Mouse (Mus musculus) limb, embryonic 10.5 days (tissue): ENCODE measurements around the gene C1rl. TPM values are rescaled to one million over a fixed set of nuclear protein-coding genes. Genes with fewer than 3 reads are reported as not detected.
"Not testable (repeated sequence)": the region's sequence is repeated elsewhere in the genome, so short reads cannot be mapped to it uniquely, and the experiment has no call there.

Source experiments
- DNase-seq: peaks from one replicate; pipeline ENCODE4 v3.0.0-alpha.2; 2017; ENCODE audit warnings: low spot score
- H3K27ac ChIP-seq: fragments of 300-500 bp; sonication (generic); 2 replicates; pipeline ENCODE4 v1.5.1; 2016; ENCODE audit warnings: mild to moderate bottlenecking
- H3K27me3 ChIP-seq: fragments of 300-500 bp; sonication (generic); 2 replicates; pipeline ENCODE4 v1.6.1; 2016; ENCODE audit warnings: low read depth, mild to moderate bottlenecking; ENCODE audit not compliant: poor library complexity, severe bottlenecking
- H3K36me3 ChIP-seq: fragments of 300-500 bp; sonication (generic); 2 replicates; pipeline ENCODE4 v1.6.1; 2016; ENCODE audit warnings: mild to moderate bottlenecking, moderate library complexity
- H3K4me1 ChIP-seq: fragments of 300-500 bp; sonication (generic); 2 replicates; pipeline ENCODE4 v1.6.1; 2016
- H3K4me3 ChIP-seq: fragments of 300-500 bp; sonication (generic); 2 replicates; pipeline ENCODE4 v1.5.1; 2016; ENCODE audit warnings: mild to moderate bottlenecking, moderate library complexity
- H3K9me3 ChIP-seq: fragments of 300-500 bp; sonication (generic); replicated peaks from 2 replicates; pipeline ENCODE4 v1.6.1; 2016; ENCODE audit warnings: mild to moderate bottlenecking
- WGBS: fragments of 180-500 bp; shearing (Covaris S2); methylation state at CpG from one replicate; pipeline ENCODE4 v1.1.7; 2016; 5-methylcytosine and 5-hydroxymethylcytosine counted together
- polyA plus RNA-seq: library from polyadenylated mRNA; unstranded; fragments of >200 nt; fragmentation: Nextera tagmentation; extraction: Ambion mirVana; gene quantifications from 2 replicates; pipeline ENCODE4 v1.2.1, GENCODE M21; 2016

The C1rl gene
- polyA plus RNA-seq, 1 experiment from 2014 or later = 0.84 TPM

DNA sequence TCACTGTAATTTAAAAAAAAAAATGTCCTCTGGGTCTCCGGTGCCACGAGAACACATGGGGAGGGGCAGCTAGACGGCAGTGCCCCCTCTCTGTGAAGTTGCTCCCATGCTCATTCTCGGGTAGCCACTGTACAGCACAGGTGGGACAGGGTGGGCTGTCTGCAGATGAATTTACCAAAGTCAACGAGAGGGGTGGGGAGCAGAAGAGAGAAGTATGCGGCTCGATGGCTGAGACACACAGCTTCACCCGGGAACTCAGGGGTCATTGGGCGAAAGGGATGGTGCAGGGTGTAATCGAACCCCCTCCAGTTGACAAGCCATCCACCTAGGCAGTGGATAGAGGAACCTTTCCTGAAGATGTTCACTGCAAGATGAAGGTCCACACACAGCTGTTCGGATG lies 16.1 kb upstream of the C1rl start:
- no peaks in the 10 kb centered on the region for H3K9me3 ChIP-seq
- no peaks in the 10 kb centered on the region for H3K27me3 ChIP-seq
- H3K27ac ChIP-seq = no peak overlapping the region
- H3K4me1 ChIP-seq = no peaks in the 10 kb centered on the region
- 91% methylated on average over 11 of the region's 11 CpGs for WGBS
- no peak for DNase-seq
- H3K36me3 ChIP-seq = no peaks in the 10 kb centered on the region
- no peak overlapping the region for H3K4me3 ChIP-seq

- Histone ChIP-seq H3K36me3 (no peaks in the 10 kb centered on the region), H3K4me3 (no peak overlapping the region), H3K9me3 (no peaks in the 10 kb centered on the region), H3K27ac (no peak overlapping the region), H3K27me3 (no peaks in the 10 kb centered on the region), H3K4me1 (no peaks in the 10 kb centered on the region)
- 82% methylated on average over 5 of the region's 5 CpGs for WGBS
- DNase-seq = no peak
These were observed 15.7 kb upstream of the C1rl start for GRCm38 (mm10) chr6:124477221-124477655.

DNA sequence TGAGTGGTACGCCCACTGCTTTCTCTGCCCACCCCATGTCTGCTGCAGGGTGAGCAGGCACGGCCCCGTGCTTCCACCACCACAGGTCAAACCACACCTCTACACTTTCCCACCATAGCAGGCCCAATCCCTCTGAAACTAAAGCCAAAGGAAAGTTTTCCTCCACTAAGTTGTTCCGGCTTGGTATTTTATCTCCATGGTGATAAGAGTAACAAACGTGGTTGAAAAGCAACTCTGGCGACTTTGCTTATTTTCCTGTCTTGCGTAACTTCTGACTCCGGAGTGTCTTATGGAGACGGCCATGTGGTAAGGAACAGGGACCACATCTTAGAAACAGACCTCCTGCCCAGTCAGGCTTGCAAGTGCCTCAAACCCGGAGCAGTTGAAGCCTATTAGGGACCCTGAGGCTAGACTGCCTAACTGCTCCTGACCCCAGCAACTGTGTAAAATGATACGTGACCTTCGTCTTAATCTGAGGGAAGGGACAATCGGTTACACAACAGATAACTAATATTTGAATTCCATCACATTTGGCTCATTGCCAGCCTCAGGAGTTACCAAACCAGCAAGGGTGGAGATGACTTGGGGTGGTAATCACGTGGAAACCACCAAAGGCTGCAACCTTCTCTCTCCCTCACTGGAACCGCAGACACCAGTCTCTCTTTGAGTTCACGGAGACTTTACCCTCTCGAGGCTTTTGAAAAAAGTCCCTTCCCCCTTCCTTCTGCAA lies 14.8 kb upstream of the C1rl start:
- no peaks in the 10 kb centered on the region for H3K36me3 ChIP-seq

GRCm38 (mm10) chr6:124478874-124479572 lies 13.9 kb upstream of the C1rl start:
- no peaks in the 10 kb centered on the region for H3K9me3 ChIP-seq
- DNase-seq = no peak
- no peaks in the 10 kb centered on the region for H3K4me1 ChIP-seq
- no peaks in the 10 kb centered on the region for H3K36me3 ChIP-seq
- no peaks in the 10 kb centered on the region for H3K27me3 ChIP-seq
- no peak overlapping the region for H3K27ac ChIP-seq
- H3K4me3 ChIP-seq = no peak overlapping the region
- 85% methylated on average over 3 of the region's 3 CpGs for WGBS

More for the DNA sequence above, 14.8 kb upstream of the C1rl start:
- Histone ChIP-seq H3K9me3 (no peaks in the 10 kb centered on the region), H3K4me3 (no peak overlapping the region), H3K4me1 (no peaks in the 10 kb centered on the region), H3K27ac (no peak overlapping the region), H3K27me3 (no peaks in the 10 kb centered on the region)
- WGBS = 79% methylated on average over 17 of the region's 17 CpGs
- DNase-seq = no peak

- no peaks in the 10 kb centered on the region for H3K27me3 ChIP-seq
- H3K4me1 ChIP-seq = no peaks in the 10 kb centered on the region
- no peaks in the 10 kb centered on the region for H3K36me3 ChIP-seq
- DNase-seq = no peak
- H3K27ac ChIP-seq = no peak overlapping the region
- H3K9me3 ChIP-seq = no peaks in the 10 kb centered on the region
- no peak overlapping the region for H3K4me3 ChIP-seq
- 92% methylated on average over 3 of the region's 3 CpGs for WGBS
These were observed 13.4 kb upstream of the C1rl start for GRCm38 (mm10) chr6:124479573-124479930.

- Histone ChIP-seq H3K9me3 (no peaks in the 10 kb centered on the region), H3K4me1 (no peaks in the 10 kb centered on the region), H3K27ac (no peak overlapping the region), H3K4me3 (no peak overlapping the region), H3K27me3 (no peaks in the 10 kb centered on the region), H3K36me3 (no peaks in the 10 kb centered on the region)
- WGBS = 57% methylated on average over 4 of the region's 4 CpGs
- DNase-seq = no peak
These were observed 12.6 kb upstream of the C1rl start for GRCm38 (mm10) chr6:124480295-124480694.

DNA sequence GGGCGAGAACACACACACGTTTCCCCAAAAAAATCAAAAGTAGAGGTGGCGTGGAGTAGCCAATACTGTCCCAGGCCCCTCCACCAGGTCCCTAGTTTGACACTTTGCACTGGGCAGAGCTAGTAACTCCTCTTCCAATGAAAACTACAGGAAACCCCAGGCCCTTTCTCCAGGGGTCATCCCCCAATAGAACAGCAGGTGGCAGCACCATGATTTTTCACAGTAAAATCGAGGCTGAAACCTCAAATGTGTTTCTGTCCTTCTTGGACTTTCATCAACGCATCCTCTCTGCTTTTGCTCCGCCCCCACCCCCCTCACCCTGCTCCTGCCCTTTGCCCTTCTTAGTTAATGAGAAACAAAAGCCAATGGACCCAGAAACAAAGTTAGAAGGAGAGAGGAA lies 11.3 kb upstream of the C1rl start:
- no peaks in the 10 kb centered on the region for H3K27me3 ChIP-seq
- H3K9me3 ChIP-seq = no peaks in the 10 kb centered on the region
- 25% methylated on average over 6 of the region's 6 CpGs for WGBS
- H3K4me1 ChIP-seq = no peaks in the 10 kb centered on the region
- H3K4me3 ChIP-seq = no peak overlapping the region
- H3K27ac ChIP-seq = no peak overlapping the region
- DNase-seq = peak; percentile 65
- H3K36me3 ChIP-seq = no peaks in the 10 kb centered on the region

DNA sequence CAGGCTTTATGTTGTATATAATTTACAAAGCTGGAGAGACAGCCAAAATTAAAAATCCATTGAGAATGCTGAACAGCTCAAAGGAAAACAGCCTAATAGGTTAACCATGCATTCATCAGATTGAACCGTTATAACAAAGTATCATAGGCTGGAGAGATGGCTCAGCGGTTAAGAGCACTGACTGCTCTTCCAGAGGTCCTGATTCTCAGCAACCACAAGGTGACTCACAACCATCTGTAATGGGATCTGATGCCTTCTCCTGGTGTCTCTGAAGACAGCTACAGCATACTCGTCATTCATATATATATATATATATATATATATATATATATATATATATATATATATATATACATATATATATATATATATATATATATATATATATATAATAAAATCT lies 9.1 kb upstream of the C1rl start:
- H3K9me3 ChIP-seq, H3K27ac ChIP-seq, DNase-seq, H3K36me3 ChIP-seq, H3K27me3 ChIP-seq, H3K4me3 ChIP-seq, H3K4me1 ChIP-seq: not testable (repeated sequence)
- 82% methylated on average over 3 of the region's 3 CpGs for WGBS

DNA sequence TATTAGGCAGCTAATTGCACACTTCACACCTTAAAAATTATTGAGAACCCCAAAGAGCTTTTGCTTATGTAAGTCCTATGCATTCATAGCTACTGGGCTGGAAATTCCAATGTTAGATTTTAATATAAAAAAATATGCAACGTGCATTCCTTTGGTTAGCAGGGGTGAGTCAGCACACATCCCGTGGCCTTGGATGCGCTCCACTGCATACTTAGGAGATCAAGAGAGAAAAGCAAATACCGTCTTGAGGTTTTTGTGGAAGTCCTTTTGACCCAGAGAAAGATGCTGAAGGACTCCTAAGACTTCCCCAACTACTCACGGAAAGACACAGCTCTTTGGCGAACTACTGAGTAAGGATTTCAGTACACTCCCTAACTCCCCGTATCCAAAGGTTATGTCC lies 8.1 kb upstream of the C1rl start:
- H3K36me3 ChIP-seq = no peaks in the 10 kb centered on the region
- DNase-seq = no peak
- H3K27ac ChIP-seq = no peak overlapping the region
- whole genome bisulfite sequencing = 92% methylated on average over 7 of the region's 7 CpGs
- H3K9me3 ChIP-seq = no peaks in the 10 kb centered on the region
- H3K27me3 ChIP-seq = no peaks in the 10 kb centered on the region
- H3K4me1 ChIP-seq = no peaks in the 10 kb centered on the region
- no peak overlapping the region for H3K4me3 ChIP-seq

GRCm38 (mm10) chr6:124485414-124486144 lies 7.3 kb upstream of the C1rl start:
- no peaks in the 10 kb centered on the region for H3K27me3 ChIP-seq
- no peak overlapping the region for H3K27ac ChIP-seq
- no peak for DNase-seq
- WGBS = 40% methylated on average over 21 of the region's 21 CpGs
- no peaks in the 10 kb centered on the region for H3K4me1 ChIP-seq
- H3K4me3 ChIP-seq = peak overlapping the region; percentile 19; the same call in 1 of the 2 replicates
- H3K9me3 ChIP-seq = no peaks in the 10 kb centered on the region
- no peaks in the 10 kb centered on the region for H3K36me3 ChIP-seq

DNA sequence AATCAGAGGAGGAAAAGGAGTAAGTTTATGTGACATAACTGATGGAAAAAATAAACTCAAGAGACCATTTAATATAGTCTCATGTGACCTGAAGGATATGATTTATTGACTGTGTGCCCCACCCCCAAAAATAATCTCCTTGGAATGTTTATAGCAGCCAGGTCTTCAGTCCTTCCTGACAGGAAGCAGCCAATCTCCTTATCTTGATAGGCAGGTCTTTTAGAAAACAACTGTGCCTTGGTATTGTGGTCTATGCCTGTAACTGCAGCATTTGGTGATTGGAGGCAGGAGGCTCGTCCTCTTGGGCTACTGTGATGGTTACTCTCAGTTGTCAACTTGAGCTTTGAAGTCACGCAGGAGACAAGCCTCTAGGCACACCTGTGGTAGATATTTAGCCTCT lies 5.4 kb upstream of the C1rl start:
- no peaks in the 10 kb centered on the region for H3K36me3 ChIP-seq
- no peaks in the 10 kb centered on the region for H3K27me3 ChIP-seq
- no peak overlapping the region for H3K4me3 ChIP-seq
- H3K27ac ChIP-seq = no peak overlapping the region
- DNase-seq = no peak
- no peaks in the 10 kb centered on the region for H3K9me3 ChIP-seq
- 49% methylated on average over 2 of the region's 2 CpGs for WGBS
- H3K4me1 ChIP-seq = no peaks in the 10 kb centered on the region

DNA sequence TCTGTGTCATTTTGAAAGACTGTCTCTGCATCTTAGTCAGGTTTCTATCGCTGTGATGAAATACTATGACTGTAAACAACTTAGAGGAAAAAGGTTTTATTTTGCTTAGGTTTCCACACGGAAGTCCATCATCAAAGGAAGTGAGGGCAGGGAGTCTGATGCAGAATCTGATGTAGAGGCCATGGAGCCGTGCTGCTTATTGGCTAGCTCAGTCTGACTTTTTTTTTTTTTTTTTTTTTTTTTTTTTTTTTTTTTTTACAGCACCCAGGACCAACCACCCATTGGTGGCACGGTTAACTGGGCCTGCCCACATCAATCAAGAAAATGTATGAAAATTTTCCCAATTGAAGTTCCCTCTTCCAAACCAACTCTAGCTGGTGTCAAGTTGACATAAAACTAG lies 4.0 kb upstream of the C1rl start:
- H3K27ac ChIP-seq = no peak overlapping the region
- DNase-seq = no peak
- H3K36me3 ChIP-seq = no peaks in the 10 kb centered on the region
- H3K4me1 ChIP-seq = peaks cover 8% of the 10 kb centered on the region; the same call in 1 of the 2 replicates
- no peaks in the 10 kb centered on the region for H3K9me3 ChIP-seq
- H3K27me3 ChIP-seq = no peaks in the 10 kb centered on the region
- 83% methylated on average over 4 of the region's 4 CpGs for WGBS
- no peak overlapping the region for H3K4me3 ChIP-seq

DNA sequence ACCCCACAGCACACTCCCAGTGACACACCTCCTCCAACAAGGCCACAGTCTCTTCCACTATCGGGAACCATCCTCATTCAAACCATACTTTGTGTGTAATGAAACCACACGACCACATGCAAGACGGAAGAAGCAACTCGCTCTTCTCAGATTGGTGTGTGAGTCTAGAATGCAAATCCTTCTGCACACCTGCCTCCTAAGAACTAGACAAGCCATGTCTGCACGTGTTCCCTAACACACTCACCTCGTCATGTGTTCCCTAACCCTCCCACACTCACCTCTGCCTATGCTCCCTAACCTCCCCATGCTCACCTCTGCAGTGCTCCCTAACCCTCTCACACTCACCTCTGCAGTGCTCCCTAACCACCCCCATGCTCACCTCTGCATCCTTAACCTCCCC lies 1.5 kb upstream of the C1rl start:
- no peaks in the 10 kb centered on the region for H3K36me3 ChIP-seq
- H3K27ac ChIP-seq = no peak overlapping the region
- no peaks in the 10 kb centered on the region for H3K27me3 ChIP-seq
- WGBS = 85% methylated on average over 6 of the region's 6 CpGs
- peaks cover 9% of the 10 kb centered on the region; the same call in 1 of the 2 replicates for H3K4me1 ChIP-seq
- H3K4me3 ChIP-seq = no peak overlapping the region
- no peak for DNase-seq
- no peaks in the 10 kb centered on the region for H3K9me3 ChIP-seq
